1 mouse cellular context compared by ENCODE assay signal in genomic region chr1:171113873-171114299, GRCm38 (mm10).
A peak's percentile ranks its signal among the peaks of the same experiment; 100 is the strongest.
TF ChIP-seq lines count a peak whose summit lies in the region.

Gene Cfap126 (plus strand): TSS chr1:171113918.

TF ChIP-seq in CH12.LX, 34 proteins besides CTCF, POLR2A, EP300 and RAD21 (continued from another document):
- peak; percentile 65 for TF ChIP-seq ETS1 (conservative IDR thresholded peaks at IDR 0.05; ENCODE audit: low read depth, low read length)
- peak; percentile 84 for TF ChIP-seq TCF12 (IDR thresholded peaks at IDR 0.05; ENCODE audit: low read depth, low read length)
- no peak for TF ChIP-seq JUN (IDR thresholded peaks at IDR 0.05; ENCODE audit: insufficient read depth, low read depth, low read length)
